Mouse (Mus musculus) liver, adult 2 months (tissue): ENCODE results near the gene Inafm2. TPM values are rescaled to one million over a fixed set of nuclear protein-coding genes. Genes with fewer than 3 reads are reported as not detected.
A peak's percentile ranks its signal among the peaks of the same experiment; 100 is the strongest.

ENCODE experiments used
- DNase-seq: peaks from one replicate; pipeline ENCODE4 v3.0.0-alpha.2; 2011; ENCODE audit warnings: low read depth, low spot score; ENCODE audit errors: extremely low read depth
- H3K27ac ChIP-seq: fragments of 200-500 bp; replicated peaks from 2 replicates; pipeline ENCODE4 v1.5.1; 2012; ENCODE audit warnings: low read depth, mild to moderate bottlenecking, control low read depth, inconsistent platforms, low read length; ENCODE audit not compliant: insufficient read depth
- H3K27me3 ChIP-seq: fragments of 200-500 bp; 2 replicates; pipeline ENCODE4 v1.6.1; 2012; ENCODE audit warnings: mild to moderate bottlenecking, moderate library complexity, low read length, inconsistent platforms; ENCODE audit not compliant: control insufficient read depth, insufficient read depth
- H3K36me3 ChIP-seq: fragments of 200-500 bp; 2 replicates; pipeline ENCODE4 v1.6.1; 2012; ENCODE audit warnings: low read length, inconsistent platforms; ENCODE audit not compliant: control insufficient read depth, insufficient read depth
- H3K4me1 ChIP-seq: fragments of 200-500 bp; 2 replicates; pipeline ENCODE4 v1.6.1; 2011; ENCODE audit warnings: low read length; ENCODE audit not compliant: control insufficient read depth, insufficient read depth
- H3K4me3 ChIP-seq: fragments of 200-500 bp; 2 replicates; pipeline ENCODE4 v1.5.1; 2011; ENCODE audit warnings: low read depth, mild to moderate bottlenecking, control low read depth, low read length, moderate library complexity; ENCODE audit not compliant: insufficient read depth
- H3K79me2 ChIP-seq: fragments of 200-500 bp; 2 replicates; pipeline ENCODE4 v1.6.1; 2012; ENCODE audit warnings: inconsistent platforms, mild to moderate bottlenecking, low read length, moderate library complexity; ENCODE audit not compliant: control insufficient read depth, insufficient read depth
- H3K9ac ChIP-seq: fragments of 200-500 bp; 2 replicates; pipeline ENCODE4 v1.6.1; 2012; ENCODE audit warnings: low read depth, mild to moderate bottlenecking, control low read depth, inconsistent platforms, low read length
- CTCF ChIP-seq: fragments of 200-500 bp; IDR thresholded peaks from 2 replicates; pipeline ENCODE4 v1.5.1; 2011; ENCODE audit warnings: low read depth, low read length, control low read depth
- POLR2A ChIP-seq: fragments of 200-500 bp; IDR thresholded peaks from 2 replicates; pipeline ENCODE4 v1.6.1; 2011; ENCODE audit warnings: low read length, control low read depth; ENCODE audit not compliant: insufficient read depth; ENCODE audit errors: extremely low read depth
- WGBS: fragments of 180-500 bp; shearing (Covaris S2); methylation state at CpG from one replicate; pipeline ENCODE4 v1.1.7; 2018; 5-methylcytosine and 5-hydroxymethylcytosine counted together
- polyA plus RNA-seq: library from polyadenylated mRNA; depleted of rRNA; stranded (reverse); fragments of >200 nt; gene quantifications from 2 replicates; pipeline ENCODE4 v1.2.3, GENCODE M21; 2012
- total RNA-seq: library from RNA; depleted of rRNA; stranded (reverse); fragments of >200 nt; gene quantifications from 2 replicates; pipeline ENCODE4 v1.2.3, GENCODE M21; 2014

The Inafm2 gene
- total and polyA plus RNA-seq, 2 experiments = 4.4 to 4.7 TPM

GRCm38 (mm10) chr2:118779504-118780480 lies 34.2 kb downstream of the Inafm2 start, which contains the start of gene Disp2:
Gene Disp2 (plus strand): TSS chr2:118779719.
- no peaks in the 10 kb centered on the region for H3K36me3 ChIP-seq
- TF ChIP-seq CTCF (peak; percentile 57), POLR2A (no peak)
- peak; percentile 43 for DNase-seq
- 0 out of 2 replicates have a peak within 1 kb of the TSS, but pooled peaks have one; percentile 11 for H3K4me3 ChIP-seq
- WGBS = 11% methylated on average over 39 of the region's 39 CpGs
- H3K9ac ChIP-seq = no peak within 1 kb of the TSS
- no peaks in the 10 kb centered on the region for H3K4me1 ChIP-seq
- H3K27ac ChIP-seq = no peak within 1 kb of the TSS
- H3K79me2 ChIP-seq = no peaks in the 10 kb centered on the region
- H3K27me3 ChIP-seq = no peaks in the 10 kb centered on the region

DNA sequence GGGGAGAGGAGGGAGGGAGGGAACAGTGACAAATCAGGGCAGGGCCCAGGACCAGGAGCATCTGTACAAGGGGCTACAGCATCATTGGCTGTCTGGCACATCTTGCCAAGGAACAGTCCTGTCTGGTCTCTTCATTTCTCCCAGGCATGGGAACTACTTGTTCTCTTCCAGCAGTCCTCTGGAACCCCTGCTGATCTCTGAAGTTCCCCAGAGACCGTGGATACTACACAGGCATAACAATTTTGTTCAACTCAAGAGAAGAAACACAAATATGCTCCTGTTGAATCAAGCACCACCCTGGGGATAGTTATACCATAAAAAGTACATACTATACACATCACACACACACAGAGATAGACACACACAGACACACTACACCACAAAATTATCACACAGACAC lies 35.6 kb downstream of the Inafm2 start:
- Histone ChIP-seq H3K9ac (no peak overlapping the region), H3K79me2 (no peaks in the 10 kb centered on the region), H3K4me3 (no peak overlapping the region), H3K4me1 (no peaks in the 10 kb centered on the region), H3K27ac (no peak overlapping the region), H3K36me3 (no peaks in the 10 kb centered on the region), H3K27me3 (no peaks in the 10 kb centered on the region)
- no peak for TF ChIP-seq POLR2A
- no peak for TF ChIP-seq CTCF
- WGBS = 56% methylated on average over 1 of the region's 1 CpGs
- no peak for DNase-seq

DNA sequence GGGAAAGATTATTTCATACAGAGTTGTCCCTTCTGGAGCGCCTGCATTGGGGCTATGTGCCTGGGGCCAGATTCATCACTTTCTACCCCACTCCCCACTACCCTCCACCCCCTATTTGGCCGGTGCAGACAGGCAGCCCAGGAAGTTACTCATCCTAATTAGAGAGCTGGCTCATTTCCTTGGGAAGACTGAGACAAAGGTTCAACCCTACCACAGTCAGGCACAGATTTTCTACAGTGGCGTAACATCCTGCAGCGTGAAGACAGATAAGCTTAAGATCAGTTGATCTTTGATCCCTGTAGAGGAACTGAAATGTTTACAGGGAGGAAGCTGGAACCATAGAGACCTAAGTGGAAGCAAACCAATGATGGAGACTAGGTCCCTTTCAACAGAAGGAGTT lies 36.7 kb downstream of the Inafm2 start:
- H3K36me3 ChIP-seq = no peaks in the 10 kb centered on the region
- peak; percentile 10 for DNase-seq
- no peaks in the 10 kb centered on the region for H3K27me3 ChIP-seq
- H3K4me3 ChIP-seq = no peak overlapping the region
- no peak overlapping the region for H3K27ac ChIP-seq
- no peaks in the 10 kb centered on the region for H3K4me1 ChIP-seq
- no peak for TF ChIP-seq POLR2A
- TF ChIP-seq CTCF = no peak
- 51% methylated on average over 4 of the region's 4 CpGs for WGBS
- H3K79me2 ChIP-seq = no peaks in the 10 kb centered on the region
- no peak overlapping the region for H3K9ac ChIP-seq

DNA sequence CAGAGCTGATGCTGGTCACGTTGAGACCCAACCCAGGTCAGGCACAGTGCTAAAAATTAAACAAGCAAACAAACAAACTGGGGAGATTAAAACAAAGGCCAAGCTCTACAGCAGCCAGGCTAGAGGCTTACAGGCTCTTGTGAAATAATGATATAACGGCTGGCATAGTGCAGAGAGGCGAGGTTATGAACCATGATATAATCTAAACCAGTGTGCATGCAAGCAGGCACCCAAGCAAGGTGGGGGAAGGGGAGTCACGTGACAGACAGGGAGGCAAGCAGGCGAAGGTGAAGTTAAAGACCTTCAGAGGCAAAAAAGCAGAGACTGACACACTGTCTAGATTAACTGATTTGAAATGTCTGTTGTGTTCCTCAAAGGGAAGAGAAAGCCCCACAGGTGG lies 37.5 kb downstream of the Inafm2 start:
- TF ChIP-seq POLR2A = no peak
- no peak for TF ChIP-seq CTCF
- DNase-seq = no peak
- Histone ChIP-seq H3K36me3 (no peaks in the 10 kb centered on the region), H3K4me3 (no peak overlapping the region), H3K4me1 (no peaks in the 10 kb centered on the region), H3K27me3 (no peaks in the 10 kb centered on the region), H3K79me2 (no peaks in the 10 kb centered on the region), H3K27ac (no peak overlapping the region), H3K9ac (no peak overlapping the region)
- 59% methylated on average over 5 of the region's 5 CpGs for WGBS

DNA sequence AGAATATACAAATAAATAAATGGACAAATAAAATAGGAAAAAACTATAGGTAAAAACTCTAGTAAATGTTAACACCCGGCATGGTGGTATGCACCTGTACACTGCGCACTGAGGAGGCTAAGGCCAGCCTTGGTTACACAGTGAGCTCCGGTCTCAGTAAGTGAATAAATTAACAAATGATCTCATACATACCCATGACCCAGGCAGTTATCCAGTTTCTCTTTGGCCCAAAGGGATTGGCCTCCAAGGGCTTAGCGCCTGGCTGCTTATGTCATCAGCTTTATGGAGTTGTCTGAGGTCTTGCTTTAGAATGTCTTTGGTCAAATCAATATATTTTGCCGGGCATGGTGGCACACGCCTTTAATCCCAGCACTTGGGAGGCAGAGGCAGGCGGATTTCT lies 38.1 kb downstream of the Inafm2 start:
- no peak overlapping the region for H3K27ac ChIP-seq
- no peak overlapping the region for H3K9ac ChIP-seq
- H3K27me3 ChIP-seq = no peaks in the 10 kb centered on the region
- no peak overlapping the region for H3K4me3 ChIP-seq
- 94% methylated on average over 7 of the region's 7 CpGs for WGBS
- no peaks in the 10 kb centered on the region for H3K36me3 ChIP-seq
- H3K79me2 ChIP-seq = no peaks in the 10 kb centered on the region
- H3K4me1 ChIP-seq = no peaks in the 10 kb centered on the region
- TF ChIP-seq POLR2A = no peak
- no peak for TF ChIP-seq CTCF
- DNase-seq = no peak

DNA sequence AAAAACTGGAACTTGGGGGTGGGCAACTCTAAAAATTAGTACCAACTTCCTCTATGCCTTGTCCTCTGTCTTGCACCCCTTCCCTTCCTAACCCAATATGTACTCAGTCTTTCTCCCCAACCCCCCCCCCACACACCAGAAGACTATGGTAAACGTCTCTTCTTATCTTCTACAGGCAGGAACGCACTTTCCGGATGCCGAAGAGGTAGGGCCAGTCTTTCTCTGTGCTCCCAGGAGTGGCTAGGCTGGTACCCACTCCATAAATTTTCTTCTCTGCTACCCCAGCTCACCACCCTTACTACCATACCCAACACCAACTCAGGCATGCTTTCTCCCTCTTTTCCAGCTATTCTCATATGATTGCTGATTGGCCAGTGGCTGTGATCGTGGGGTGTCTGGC lies 41.0 kb downstream of the Inafm2 start:
- Histone ChIP-seq H3K27me3 (no peaks in the 10 kb centered on the region), H3K9ac (no peak overlapping the region), H3K36me3 (no peaks in the 10 kb centered on the region), H3K79me2 (no peaks in the 10 kb centered on the region), H3K4me3 (no peak overlapping the region), H3K27ac (no peak overlapping the region), H3K4me1 (no peaks in the 10 kb centered on the region)
- WGBS = 67% methylated on average over 5 of the region's 5 CpGs
- no peak for DNase-seq
- TF ChIP-seq POLR2A = no peak
- TF ChIP-seq CTCF = no peak
